Mouse (Mus musculus) stomach, embryonic 16.5 days (tissue): ENCODE results near the gene Hapln4. TPM values are rescaled to one million over a fixed set of nuclear protein-coding genes. Genes with fewer than 3 reads are reported as not detected.

Experiments
- ATAC-seq: fragments of 200-750 bp; cut with Nextera tagmentation; 2 replicates; pipeline ENCODE4 v1.8.0; 2017; ENCODE audit warnings: moderate number of reproducible peaks, moderate TSS enrichment; ENCODE audit not compliant: insufficient read depth, low FRiP score
- H3K27ac ChIP-seq: fragments of 300-500 bp; sonication (generic); 2 replicates; pipeline ENCODE4 v1.5.1; 2014; ENCODE audit warnings: low read length
- H3K27me3 ChIP-seq: fragments of 300-500 bp; sonication (generic); 2 replicates; pipeline ENCODE4 v1.6.1; 2014; ENCODE audit warnings: low read length, control low read depth, mixed read lengths; ENCODE audit not compliant: control insufficient read depth, insufficient read depth
- H3K36me3 ChIP-seq: fragments of 300-500 bp; sonication (generic); 2 replicates; pipeline ENCODE4 v1.6.1; 2014; ENCODE audit warnings: low read length; ENCODE audit not compliant: control insufficient read depth, insufficient read depth
- H3K4me1 ChIP-seq: fragments of 300-500 bp; sonication (generic); 2 replicates; pipeline ENCODE4 v1.6.1; 2014; ENCODE audit warnings: low read length, control low read depth, mixed read lengths; ENCODE audit not compliant: control insufficient read depth, insufficient read depth
- H3K4me2 ChIP-seq: fragments of 300-500 bp; sonication (generic); 2 replicates; pipeline ENCODE4 v1.6.1; 2014; ENCODE audit warnings: low read depth, low read length, mixed read lengths
- H3K4me3 ChIP-seq: fragments of 300-500 bp; sonication (generic); replicated peaks from 2 replicates; pipeline ENCODE4 v1.5.1; 2014; ENCODE audit warnings: mild to moderate bottlenecking, low read length
- H3K9ac ChIP-seq: fragments of 300-500 bp; sonication (generic); 2 replicates; pipeline ENCODE4 v1.6.1; 2014; ENCODE audit warnings: low read length
- H3K9me3 ChIP-seq: fragments of 300-500 bp; sonication (generic); replicated peaks from 2 replicates; pipeline ENCODE4 v1.6.1; 2016; ENCODE audit warnings: low read length, control low read depth; ENCODE audit not compliant: control insufficient read depth
- WGBS: fragments of 180-500 bp; shearing (Covaris S2); extraction: QIAGEN DNeasy Blood & Tissue Kit; methylation state at CpG from one replicate; pipeline ENCODE4 v1.1.7; 2014; 5-methylcytosine and 5-hydroxymethylcytosine counted together
- polyA plus RNA-seq: library from polyadenylated mRNA; unstranded; fragments of >200 nt; fragmentation: Nextera tagmentation; extraction: Ambion mirVana; gene quantifications from 2 replicates; pipeline ENCODE4 v1.2.1, GENCODE M21; 2015

Gene Hapln4
- polyA plus RNA-seq, 1 experiment from 2014 or later = 0.28 TPM

GRCm38 (mm10) chr8:70071836-70072440 is 11.3 kb upstream of the Hapln4 start:
- H3K4me1 ChIP-seq = 0 out of 2 replicates have a peak, but pooled peaks cover 3% of the 10 kb centered on the region
- no peaks in the 10 kb centered on the region for H3K9me3 ChIP-seq
- no peak overlapping the region for H3K27ac ChIP-seq
- WGBS = 77% methylated on average over 2 of the region's 2 CpGs
- H3K4me3 ChIP-seq = no peak overlapping the region
- no peak overlapping the region for H3K4me2 ChIP-seq
- peak; percentile 19; the same call in 1 of the 2 replicates for ATAC-seq
- peaks cover 15% of the 10 kb centered on the region for H3K36me3 ChIP-seq
- H3K27me3 ChIP-seq = no peaks in the 10 kb centered on the region
- no peak overlapping the region for H3K9ac ChIP-seq

GRCm38 (mm10) chr8:70072441-70073069 is 10.7 kb upstream of the Hapln4 start, which contains the start of gene Tm6sf2:
Gene Tm6sf2 (plus strand): TSS chr8:70072924.
- Histone ChIP-seq H3K4me3 (peak within 1 kb of the TSS; percentile 34), H3K36me3 (peaks cover 15% of the 10 kb centered on the region), H3K9me3 (no peaks in the 10 kb centered on the region), H3K9ac (peak within 1 kb of the TSS; percentile 53), H3K4me2 (peak within 1 kb of the TSS; percentile 53), H3K27ac (no peak within 1 kb of the TSS), H3K27me3 (no peaks in the 10 kb centered on the region), H3K4me1 (0 out of 2 replicates have a peak, but pooled peaks cover 3% of the 10 kb centered on the region)
- ATAC-seq = peak; percentile 80
- WGBS = 13% methylated on average over 21 of the region's 27 CpGs

- Histone ChIP-seq H3K4me1 (0 out of 2 replicates have a peak, but pooled peaks cover 3% of the 10 kb centered on the region), H3K27ac (no peak overlapping the region), H3K27me3 (no peaks in the 10 kb centered on the region), H3K4me3 (peak overlapping the region; percentile 34), H3K9me3 (no peaks in the 10 kb centered on the region), H3K36me3 (peaks cover 15% of the 10 kb centered on the region), H3K4me2 (peak overlapping the region; percentile 53), H3K9ac (peak overlapping the region; percentile 53)
- ATAC-seq = no peak
- WGBS = 55% methylated on average over 8 of the region's 8 CpGs
Measured at GRCm38 (mm10) chr8:70073120-70073519, 10.1 kb upstream of the Hapln4 start.

- 53% methylated on average over 1 of the region's 1 CpGs for WGBS
- no peaks in the 10 kb centered on the region for H3K27me3 ChIP-seq
- H3K36me3 ChIP-seq = peaks cover 15% of the 10 kb centered on the region
- H3K4me2 ChIP-seq = no peak overlapping the region
- H3K4me3 ChIP-seq = no peak overlapping the region
- H3K9me3 ChIP-seq = no peaks in the 10 kb centered on the region
- no peak overlapping the region for H3K27ac ChIP-seq
- no peak overlapping the region for H3K9ac ChIP-seq
- H3K4me1 ChIP-seq = 0 out of 2 replicates have a peak, but pooled peaks cover 3% of the 10 kb centered on the region
- no peak for ATAC-seq
Measured at GRCm38 (mm10) chr8:70073682-70074081, 9.6 kb upstream of the Hapln4 start.

GRCm38 (mm10) chr8:70081976-70082375 is 1.3 kb upstream of the Hapln4 start:
- H3K36me3 ChIP-seq = no peaks in the 10 kb centered on the region
- H3K27ac ChIP-seq = no peak overlapping the region
- peaks cover 13% of the 10 kb centered on the region for H3K4me1 ChIP-seq
- H3K9ac ChIP-seq = no peak overlapping the region
- H3K9me3 ChIP-seq = no peaks in the 10 kb centered on the region
- H3K4me2 ChIP-seq = no peak overlapping the region
- no peak for ATAC-seq
- peaks cover 51% of the 10 kb centered on the region for H3K27me3 ChIP-seq
- WGBS = 72% methylated on average over 2 of the region's 2 CpGs
- H3K4me3 ChIP-seq = no peak overlapping the region

GRCm38 (mm10) chr8:70084191-70085065 is 1.2 kb downstream of the Hapln4 start:
- 2% methylated on average over 71 of the region's 71 CpGs for WGBS
- peak overlapping the region; percentile 67 for H3K4me2 ChIP-seq
- no peaks in the 10 kb centered on the region for H3K36me3 ChIP-seq
- peak overlapping the region; percentile 42 for H3K4me3 ChIP-seq
- peak overlapping the region; percentile 49; the same call in 1 of the 2 replicates for H3K9ac ChIP-seq
- H3K27me3 ChIP-seq = peaks cover 75% of the 10 kb centered on the region
- no peak overlapping the region for H3K27ac ChIP-seq
- no peaks in the 10 kb centered on the region for H3K9me3 ChIP-seq
- peaks cover 13% of the 10 kb centered on the region for H3K4me1 ChIP-seq
- ATAC-seq = no peak

- H3K4me2 ChIP-seq = no peak overlapping the region
- no peaks in the 10 kb centered on the region for H3K9me3 ChIP-seq
- no peak overlapping the region for H3K27ac ChIP-seq
- H3K27me3 ChIP-seq = peaks cover 83% of the 10 kb centered on the region
- no peaks in the 10 kb centered on the region for H3K36me3 ChIP-seq
- no peak overlapping the region for H3K4me3 ChIP-seq
- H3K4me1 ChIP-seq = peaks cover 13% of the 10 kb centered on the region
- 28% methylated on average over 1 of the region's 1 CpGs for WGBS
- no peak overlapping the region for H3K9ac ChIP-seq
- no peak for ATAC-seq
Measured at GRCm38 (mm10) chr8:70086151-70086550, 2.9 kb downstream of the Hapln4 start.

GRCm38 (mm10) chr8:70087237-70087636 is 4.0 kb downstream of the Hapln4 start:
- H3K9ac ChIP-seq = no peak overlapping the region
- peaks cover 13% of the 10 kb centered on the region for H3K4me1 ChIP-seq
- H3K27me3 ChIP-seq = peaks cover 81% of the 10 kb centered on the region
- H3K36me3 ChIP-seq = no peaks in the 10 kb centered on the region
- H3K27ac ChIP-seq = no peak overlapping the region
- no peak overlapping the region for H3K4me2 ChIP-seq
- H3K4me3 ChIP-seq = no peak overlapping the region
- WGBS = 4% methylated on average over 7 of the region's 7 CpGs
- H3K9me3 ChIP-seq = no peaks in the 10 kb centered on the region
- ATAC-seq = no peak; the same call in 1 of the 2 replicates
